Mouse (Mus musculus): ENCODE data around the gene Vwa8. TPM values are rescaled to one million over a fixed set of nuclear protein-coding genes. Genes with fewer than 3 reads are reported as not detected.
"Not testable (repeated sequence)": the region's sequence is repeated elsewhere in the genome, so short reads cannot be mapped to it uniquely, and the experiment has no call there.

Gene Vwa8
- total RNA-seq, 2 experiments from 2014 or later: 29.4 to 31.0 TPM

- H3K4me3 ChIP-seq: no peak overlapping the region
- H3K27ac ChIP-seq: peak overlapping the region; percentile 77
- no peak for TF ChIP-seq CTCF (conservative IDR thresholded peaks at IDR 0.05)
- peak; percentile 32 to 74 for DNase-seq (ENCODE audit: low spot score in 2 of 2)
Observed at GRCm38 (mm10) chr14:78941741-78942475, 93.1 kb downstream of the Vwa8 start.

GRCm38 (mm10) chr14:78955745-78956144 lies 106.9 kb downstream of the Vwa8 start:
- no peak for TF ChIP-seq CTCF (conservative IDR thresholded peaks at IDR 0.05)
- no peak for DNase-seq (ENCODE audit: low spot score in 2 of 2)
- Histone ChIP-seq H3K4me3 (no peak overlapping the region), H3K27ac (peak overlapping the region; percentile 43; the same call in 1 of the 2 replicates)

GRCm38 (mm10) chr14:78970621-78971020 lies 121.8 kb downstream of the Vwa8 start:
- no peak for TF ChIP-seq CTCF (conservative IDR thresholded peaks at IDR 0.05)
- no peak overlapping the region for H3K27ac ChIP-seq
- DNase-seq (ENCODE audit: low spot score in 2 of 2): no peak
- no peak overlapping the region for H3K4me3 ChIP-seq

- Histone ChIP-seq H3K27ac (no peak overlapping the region), H3K4me3 (no peak overlapping the region)
- no peak for DNase-seq (ENCODE audit: low spot score in 2 of 2)
- no peak for TF ChIP-seq CTCF (conservative IDR thresholded peaks at IDR 0.05)
Observed at GRCm38 (mm10) chr14:78972424-78972823, 123.6 kb downstream of the Vwa8 start.

GRCm38 (mm10) chr14:78983104-78983503 lies 134.3 kb downstream of the Vwa8 start:
- no peak for DNase-seq (ENCODE audit: low spot score in 2 of 2)
- TF ChIP-seq CTCF (conservative IDR thresholded peaks at IDR 0.05): no peak
- Histone ChIP-seq H3K27ac (no peak overlapping the region), H3K4me3 (no peak overlapping the region)

- no peak for TF ChIP-seq CTCF (conservative IDR thresholded peaks at IDR 0.05)
- Histone ChIP-seq H3K4me3 (no peak overlapping the region), H3K27ac (peak overlapping the region; percentile 36; the same call in 1 of the 2 replicates)
- no peak for DNase-seq (ENCODE audit: low spot score in 2 of 2)
Observed at GRCm38 (mm10) chr14:78984296-78984695, 135.4 kb downstream of the Vwa8 start.

GRCm38 (mm10) chr14:78987543-78987942 lies 138.7 kb downstream of the Vwa8 start:
- Histone ChIP-seq H3K27ac (peak overlapping the region; percentile 69; the same call in 1 of the 2 replicates), H3K4me3 (no peak overlapping the region)
- TF ChIP-seq CTCF (conservative IDR thresholded peaks at IDR 0.05): no peak
- peak; percentile 46 to 59 for DNase-seq (ENCODE audit: low spot score in 2 of 2)

GRCm38 (mm10) chr14:78992456-78992855 lies 143.6 kb downstream of the Vwa8 start:
- Histone ChIP-seq H3K27ac (no peak overlapping the region), H3K4me3 (no peak overlapping the region)
- DNase-seq (ENCODE audit: low spot score in 2 of 2): no peak
- TF ChIP-seq CTCF (conservative IDR thresholded peaks at IDR 0.05): no peak

GRCm38 (mm10) chr14:78993515-78993914 lies 144.7 kb downstream of the Vwa8 start:
- TF ChIP-seq CTCF (conservative IDR thresholded peaks at IDR 0.05): no peak
- DNase-seq (ENCODE audit: low spot score in 2 of 2): no peak
- no peak overlapping the region for H3K27ac ChIP-seq
- H3K4me3 ChIP-seq: no peak overlapping the region

- no peak overlapping the region for H3K27ac ChIP-seq
- H3K4me3 ChIP-seq: no peak overlapping the region
- no peak for DNase-seq (ENCODE audit: low spot score in 2 of 2)
- no peak for TF ChIP-seq CTCF (conservative IDR thresholded peaks at IDR 0.05)
Observed at GRCm38 (mm10) chr14:78996359-78996758, 147.5 kb downstream of the Vwa8 start.

GRCm38 (mm10) chr14:79003576-79003975 lies 154.7 kb downstream of the Vwa8 start:
- no peak overlapping the region for H3K4me3 ChIP-seq
- no peak for DNase-seq (ENCODE audit: low spot score in 2 of 2)
- H3K27ac ChIP-seq: no peak overlapping the region
- TF ChIP-seq CTCF (conservative IDR thresholded peaks at IDR 0.05): peak; percentile 62

- H3K4me3 ChIP-seq; DNase-seq (ENCODE audit: low spot score in 2 of 2); H3K27ac ChIP-seq: not testable (repeated sequence)
Observed at GRCm38 (mm10) chr14:79017710-79018109, 168.9 kb downstream of the Vwa8 start.

- no peak for TF ChIP-seq CTCF (conservative IDR thresholded peaks at IDR 0.05)
- Histone ChIP-seq H3K4me3 (no peak overlapping the region), H3K27ac (no peak overlapping the region)
- no peak for DNase-seq (ENCODE audit: low spot score in 2 of 2)
Observed at GRCm38 (mm10) chr14:79018564-79018963, 169.7 kb downstream of the Vwa8 start.

- H3K27ac ChIP-seq: peak overlapping the region; percentile 16; the same call in 1 of the 2 replicates
- TF ChIP-seq CTCF (conservative IDR thresholded peaks at IDR 0.05): no peak
- DNase-seq (ENCODE audit: low spot score in 2 of 2): no peak
- no peak overlapping the region for H3K4me3 ChIP-seq
Observed at GRCm38 (mm10) chr14:79021725-79022124, 172.9 kb downstream of the Vwa8 start.
